Mouse (Mus musculus): ENCODE results near the gene Foxs1.

Foxs1 gene

DNA sequence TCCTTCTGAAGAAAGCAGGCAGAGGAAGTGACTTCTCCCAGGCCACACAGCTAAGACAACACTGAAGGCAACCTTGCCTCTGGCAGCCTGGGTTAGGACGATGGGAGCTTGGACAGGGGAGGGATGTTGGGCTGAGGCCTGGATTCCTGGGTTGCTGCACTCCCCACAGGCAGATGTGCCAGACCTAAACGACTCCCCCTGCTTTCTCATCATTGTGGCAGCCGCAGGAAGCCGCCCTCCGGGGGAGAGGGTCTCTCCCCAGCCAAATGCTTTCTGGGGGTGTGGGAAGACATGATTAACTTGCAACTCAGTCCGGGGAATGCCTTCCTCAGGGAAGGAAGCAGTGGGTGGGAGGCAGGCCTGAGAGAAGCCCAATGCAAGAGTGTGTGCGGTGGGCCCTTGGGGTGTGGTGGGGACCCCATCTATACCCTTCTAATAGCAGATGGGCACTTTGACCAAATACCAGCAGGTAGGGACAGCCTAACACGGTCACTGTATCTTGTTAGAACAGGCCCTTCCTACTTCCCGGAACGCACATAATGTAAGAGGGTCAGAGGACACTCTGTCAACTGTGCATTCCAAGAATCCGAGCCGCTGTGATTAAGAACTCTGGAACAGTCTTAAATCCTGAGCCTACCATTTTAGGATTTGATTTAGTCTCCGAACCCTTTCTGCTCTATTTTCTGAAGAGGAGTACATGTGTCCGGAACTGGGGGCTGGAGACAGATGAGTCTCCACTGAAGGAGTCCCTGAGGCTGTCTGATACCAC lies 4.6 kb downstream of the Foxs1 start:
- no peak for DNase-seq (ENCODE audit: low read depth, low spot score)

DNA sequence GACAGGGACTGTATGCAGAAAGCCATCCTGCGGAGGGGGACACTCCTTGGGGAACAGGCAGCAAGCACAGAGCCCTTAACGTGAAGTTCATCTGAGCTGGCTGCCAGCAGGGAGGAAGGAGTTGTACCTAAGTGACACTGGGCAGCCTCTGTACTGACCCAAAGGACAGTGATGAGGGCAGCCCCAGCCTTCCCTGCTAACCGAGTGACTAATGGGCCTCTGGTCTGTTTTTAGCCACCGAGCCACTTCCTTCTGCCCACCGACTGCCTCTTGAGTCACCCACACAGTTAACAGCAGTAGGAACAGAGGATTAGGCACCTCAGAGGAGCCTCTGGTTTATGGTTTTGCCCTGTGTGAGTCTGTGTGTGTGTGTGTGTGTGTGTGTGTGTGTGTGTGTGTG lies 5.6 kb downstream of the Foxs1 start:
- DNase-seq (ENCODE audit: low read depth, low spot score), result no peak

DNA sequence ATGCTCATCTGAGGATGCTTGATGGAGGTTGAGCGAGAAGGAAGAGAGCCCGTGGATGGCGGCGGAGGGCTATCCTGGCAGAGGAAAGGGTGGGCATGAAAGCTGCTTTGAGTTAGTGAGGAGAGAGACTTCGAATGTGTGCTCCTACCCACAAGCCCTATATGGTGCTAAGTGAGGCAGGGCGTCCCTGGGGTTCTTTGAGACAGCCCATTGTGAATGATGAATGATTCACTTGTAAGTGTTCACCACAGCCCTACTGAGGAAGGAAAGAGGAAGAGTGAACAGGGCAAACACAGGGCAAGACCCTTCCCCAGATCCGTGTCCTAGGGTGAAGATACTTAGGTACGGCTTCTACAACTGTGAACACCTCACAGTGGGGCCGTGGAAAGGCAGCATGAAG lies 6.1 kb downstream of the Foxs1 start:
- no peak for DNase-seq (ENCODE audit: low read depth, low spot score)

DNA sequence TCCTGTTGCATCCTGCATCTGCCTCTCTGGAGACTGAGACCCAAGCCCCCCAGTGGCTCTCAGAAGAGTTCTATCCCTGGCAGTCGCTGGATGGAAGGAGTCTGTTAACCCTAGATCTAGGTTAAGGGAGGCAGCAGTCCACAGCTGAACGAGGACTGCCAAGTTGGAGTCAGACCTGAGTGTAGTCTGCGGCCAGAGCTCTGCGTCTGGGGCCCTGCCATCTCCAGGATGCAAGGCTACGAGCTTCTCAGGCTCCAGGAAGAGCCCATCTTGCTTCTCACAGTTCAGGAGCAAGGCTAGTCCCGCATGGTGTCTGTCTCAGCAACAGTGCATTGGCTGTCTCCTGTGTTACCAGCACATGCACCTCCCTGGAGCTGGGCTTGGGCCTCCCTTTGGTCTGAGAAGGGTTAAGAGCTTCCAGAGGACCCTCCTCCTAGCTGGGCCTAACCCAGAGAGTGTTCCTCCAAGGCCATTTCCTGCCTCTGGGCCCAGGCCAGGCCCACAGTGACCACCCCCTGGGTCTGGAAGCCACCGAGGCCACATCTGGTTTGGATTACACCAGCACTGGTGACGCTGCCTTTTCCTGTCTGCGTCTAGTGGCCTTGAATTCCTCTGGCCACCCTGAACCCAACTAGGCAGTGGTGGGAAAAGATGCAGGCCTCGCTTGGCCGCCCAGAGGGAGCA lies 7.7 kb downstream of the Foxs1 start:
- DNase-seq (ENCODE audit: low read depth, low spot score), result peak; percentile 47

DNA sequence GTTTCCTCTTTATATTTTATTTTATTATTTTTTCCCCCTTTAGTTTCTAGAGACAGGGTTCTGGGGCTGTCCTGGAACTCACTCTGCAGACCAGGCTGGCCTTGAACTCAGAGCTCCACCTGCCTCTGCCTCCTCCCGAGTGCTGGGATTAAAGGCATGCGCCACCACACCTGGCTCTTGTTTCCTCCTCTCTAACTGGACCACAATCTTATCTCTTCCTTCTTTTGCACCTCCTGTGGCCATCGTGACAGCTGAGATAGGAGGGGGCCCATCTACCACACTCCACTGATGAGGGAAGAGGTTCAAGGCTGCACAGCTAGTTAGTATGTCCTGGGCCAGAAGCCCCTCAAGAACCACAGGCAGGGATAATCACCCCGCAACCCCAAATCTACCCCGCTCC lies 8.5 kb downstream of the Foxs1 start:
- no peak for DNase-seq (ENCODE audit: low read depth, low spot score)

DNA sequence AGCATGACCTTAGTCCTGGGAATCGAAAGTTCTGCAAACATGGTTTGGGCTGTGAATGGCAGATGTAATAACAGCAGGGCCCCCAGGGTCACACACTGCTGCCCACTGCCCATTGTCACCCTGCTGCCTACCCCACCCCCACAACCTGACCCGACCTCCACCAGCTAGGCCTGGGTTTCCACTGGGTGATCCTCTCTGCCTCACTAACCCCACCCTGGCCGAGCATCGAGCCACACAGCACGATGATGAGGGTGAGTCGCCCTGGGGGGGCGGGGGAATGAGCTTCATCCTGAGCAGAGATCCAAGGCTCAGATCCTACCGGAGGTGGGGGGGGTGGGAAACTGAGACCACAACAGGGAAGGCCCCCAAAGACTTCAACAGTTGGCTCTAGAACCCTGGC lies 8.9 kb downstream of the Foxs1 start:
- no peak for DNase-seq (ENCODE audit: low read depth, low spot score)

DNA sequence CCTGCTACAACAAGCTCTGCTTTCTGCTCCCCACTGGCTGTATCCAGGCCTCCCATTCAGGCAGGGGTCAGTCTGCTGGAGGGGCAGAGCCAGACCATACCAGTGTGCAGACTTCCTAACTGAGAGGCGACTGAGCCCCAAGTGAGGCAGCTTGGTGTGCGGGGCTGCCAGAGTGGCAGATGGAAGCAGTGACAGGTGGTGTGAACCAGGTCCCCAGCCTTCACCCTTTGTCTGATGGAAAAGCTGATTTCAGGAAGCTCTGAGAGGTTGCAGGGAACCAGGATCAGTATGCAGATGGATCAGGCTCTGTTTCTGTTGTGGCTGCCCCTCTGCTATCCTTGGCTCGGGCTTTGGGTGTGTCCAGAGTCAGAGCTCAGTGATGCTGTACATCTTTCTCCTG lies 9.4 kb downstream of the Foxs1 start:
- DNase-seq (ENCODE audit: low read depth, low spot score), result no peak

DNA sequence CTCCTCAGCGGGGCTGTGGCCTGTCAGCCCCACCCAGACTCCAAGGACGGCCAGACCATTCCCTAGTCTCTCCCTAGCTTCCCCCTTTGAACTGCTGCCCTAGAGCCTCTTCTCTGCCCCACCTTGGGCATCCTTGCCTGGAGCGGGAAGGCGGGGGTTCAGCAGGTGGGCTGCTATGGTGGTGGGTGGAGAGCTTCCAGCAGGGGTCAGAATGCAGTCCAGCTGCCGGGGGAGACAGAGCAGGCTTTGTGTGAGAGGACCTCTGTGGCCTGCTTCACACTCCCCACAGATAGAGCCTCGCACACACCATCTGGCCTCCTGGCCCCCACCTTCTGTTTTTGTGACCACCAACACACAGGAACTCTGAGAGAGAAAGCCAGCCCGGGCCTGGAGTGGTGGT lies 10.6 kb downstream of the Foxs1 start:
- no peak for DNase-seq (ENCODE audit: low read depth, low spot score)

DNA sequence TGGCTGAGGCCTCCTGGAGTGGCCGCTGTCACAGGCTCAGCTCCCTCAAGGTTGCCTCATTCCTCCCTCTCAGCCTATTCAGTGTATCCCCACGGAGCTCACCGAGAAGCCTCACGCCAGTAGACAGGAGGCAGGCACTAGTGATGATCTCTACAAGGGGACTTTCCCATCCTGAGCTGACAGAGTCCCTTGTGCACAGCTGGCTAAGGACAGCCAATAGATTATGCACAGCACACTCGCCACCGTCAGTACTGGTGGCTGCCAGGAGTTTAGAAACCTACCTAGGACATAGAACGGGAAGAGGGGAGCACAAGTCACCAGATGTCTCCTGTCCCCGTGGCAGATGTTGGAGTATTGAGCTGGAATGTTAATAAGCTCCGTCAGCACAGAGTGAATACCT lies 15.3 kb downstream of the Foxs1 start:
- no peak for DNase-seq (ENCODE audit: low read depth, low spot score)

DNA sequence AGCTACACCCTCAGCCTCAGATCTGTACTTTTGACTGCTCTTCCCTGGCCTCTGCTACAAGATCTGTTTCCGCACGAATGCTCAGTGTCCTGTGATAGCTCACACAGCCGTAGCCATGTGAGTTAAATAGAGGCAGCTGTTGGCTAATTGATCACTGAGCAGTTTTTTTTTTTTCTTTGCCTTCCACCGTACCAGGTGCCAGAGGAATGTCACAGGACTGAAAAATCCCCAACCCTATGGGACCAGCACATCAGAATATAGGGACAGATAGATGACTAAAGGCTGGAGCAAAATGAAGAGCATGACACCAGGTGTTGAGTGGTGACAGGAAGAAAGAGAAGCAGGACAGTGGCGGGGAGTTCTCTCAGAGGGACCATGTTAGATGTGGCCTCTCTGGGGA lies 16.9 kb downstream of the Foxs1 start:
- DNase-seq (ENCODE audit: low read depth, low spot score), result no peak

DNA sequence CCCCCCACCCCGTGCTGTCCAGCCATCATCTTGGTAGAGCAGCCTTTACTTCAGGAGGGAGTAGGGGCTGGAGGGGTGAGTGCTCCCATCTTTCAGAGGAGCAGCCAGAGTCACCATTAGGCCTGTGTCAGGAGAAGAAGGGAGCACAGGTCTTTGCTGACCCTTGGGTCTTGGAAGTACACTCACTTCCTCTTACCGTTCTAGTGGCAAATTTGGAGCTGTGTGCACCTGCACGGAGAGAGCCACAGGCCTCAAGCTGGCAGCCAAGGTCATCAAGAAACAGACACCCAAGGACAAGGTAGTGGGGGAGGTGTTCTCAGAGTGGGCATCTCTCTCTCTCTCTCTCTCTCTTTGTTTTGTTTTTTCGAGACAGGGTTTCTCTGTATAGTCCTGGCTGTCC lies 17.6 kb downstream of the Foxs1 start:
- DNase-seq (ENCODE audit: low read depth, low spot score), result no peak

DNA sequence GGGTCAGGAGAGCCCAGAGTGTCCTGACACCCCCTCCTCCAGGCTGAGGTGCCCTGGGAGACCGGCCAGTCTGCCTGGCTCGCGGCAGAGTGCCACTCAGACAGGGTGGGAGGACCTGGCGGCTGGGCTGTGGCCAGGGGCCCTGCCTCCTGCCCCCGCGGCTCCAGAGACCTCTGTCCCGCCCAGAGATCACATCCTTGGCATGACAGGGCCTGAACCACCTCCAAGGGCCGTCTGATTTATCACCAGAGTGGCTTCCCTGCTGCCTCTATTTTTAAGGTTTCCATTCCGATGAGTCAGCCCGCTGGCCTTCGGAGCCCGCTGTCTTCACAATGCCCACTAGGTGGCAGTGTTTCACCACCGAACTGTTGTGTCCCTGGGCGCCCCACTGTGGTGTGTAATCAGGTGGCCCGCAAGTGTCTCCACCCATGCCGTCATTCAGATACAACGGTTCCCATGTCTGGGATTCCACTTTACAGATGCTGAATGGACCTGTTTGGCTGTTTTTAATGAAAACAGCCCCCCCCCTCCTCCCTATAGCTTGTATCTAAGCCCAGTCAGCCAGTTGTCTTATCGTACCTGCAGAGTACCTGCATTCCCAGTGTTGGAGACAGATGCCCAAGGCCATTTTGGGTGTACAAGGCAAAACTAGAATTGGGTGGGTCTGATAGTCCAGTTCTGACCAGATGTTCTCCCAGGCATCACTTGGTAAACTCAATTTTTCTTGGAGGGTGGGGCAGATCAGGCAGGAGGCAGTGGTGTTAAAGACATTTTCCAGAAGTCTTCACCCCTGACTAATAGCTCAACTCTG lies 18.5 kb downstream of the Foxs1 start:
- peak; percentile 77 for DNase-seq (ENCODE audit: low read depth, low spot score)

DNA sequence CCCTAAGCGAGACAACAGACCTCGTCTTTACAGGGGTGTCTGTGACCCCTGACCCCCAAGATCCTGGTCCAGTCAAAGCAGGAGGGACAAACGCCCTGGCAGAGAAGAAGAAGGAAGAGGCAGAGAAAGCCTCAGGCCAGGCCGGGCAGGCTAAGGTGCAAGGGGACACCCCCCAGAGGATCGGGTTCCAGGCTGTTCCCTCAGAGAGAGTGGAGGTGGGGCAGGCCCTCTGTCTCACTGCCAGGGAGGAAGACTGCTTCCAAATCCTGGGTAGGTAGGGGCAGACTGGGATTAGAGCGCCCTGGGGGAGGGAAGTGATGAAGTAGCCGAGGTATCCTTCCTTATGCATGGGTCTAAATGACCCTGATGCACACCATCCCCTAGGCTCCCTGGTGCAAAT lies 19.5 kb downstream of the Foxs1 start:
- no peak for DNase-seq (ENCODE audit: low read depth, low spot score)

DNA sequence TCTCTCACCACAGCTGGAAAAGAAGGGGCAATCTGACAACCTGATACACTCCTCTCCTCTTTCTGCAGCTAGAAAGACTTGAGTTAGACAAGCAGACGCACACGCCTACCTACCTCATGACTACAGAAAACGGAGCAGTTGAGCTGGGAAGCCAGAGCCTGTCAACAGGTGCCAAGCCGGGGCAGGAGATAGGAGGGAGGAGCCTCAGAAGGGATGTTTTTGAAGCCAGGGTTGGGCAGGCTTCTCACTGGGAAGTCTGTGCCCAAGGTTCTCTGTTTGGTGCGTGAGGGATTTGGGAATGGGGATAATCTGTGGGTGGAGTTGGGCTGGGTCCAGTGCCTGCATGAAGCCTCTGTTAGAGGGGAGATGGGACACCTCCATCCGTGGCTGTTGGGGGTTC lies 21.6 kb downstream of the Foxs1 start:
- DNase-seq (ENCODE audit: low read depth, low spot score), result no peak

DNA sequence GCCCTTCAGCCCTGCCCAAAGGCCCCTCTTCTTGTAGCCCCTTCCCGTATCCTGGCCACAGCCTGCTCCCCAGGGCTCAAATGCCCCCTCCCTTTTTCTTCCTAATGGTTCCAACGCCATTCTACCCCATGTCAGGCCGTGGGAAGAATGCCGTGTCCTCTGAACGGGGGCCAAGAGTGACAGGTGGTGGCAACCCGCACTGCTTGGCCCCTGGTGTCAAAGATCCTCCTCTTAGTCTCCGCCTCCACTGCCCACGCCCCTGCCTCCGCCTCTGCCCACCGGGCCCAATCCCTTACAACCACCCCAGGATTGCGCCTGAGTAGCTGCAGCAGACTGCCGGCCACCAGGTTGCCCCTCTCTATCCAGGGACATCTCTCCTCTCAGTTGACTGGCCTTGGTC lies 22.0 kb downstream of the Foxs1 start, which contains the start of gene Mylk2:
Gene Mylk2, plus strand, starts transcription at position 322 of the 400 bp plus-strand sequence.
- DNase-seq (ENCODE audit: low read depth, low spot score), result no peak

DNA sequence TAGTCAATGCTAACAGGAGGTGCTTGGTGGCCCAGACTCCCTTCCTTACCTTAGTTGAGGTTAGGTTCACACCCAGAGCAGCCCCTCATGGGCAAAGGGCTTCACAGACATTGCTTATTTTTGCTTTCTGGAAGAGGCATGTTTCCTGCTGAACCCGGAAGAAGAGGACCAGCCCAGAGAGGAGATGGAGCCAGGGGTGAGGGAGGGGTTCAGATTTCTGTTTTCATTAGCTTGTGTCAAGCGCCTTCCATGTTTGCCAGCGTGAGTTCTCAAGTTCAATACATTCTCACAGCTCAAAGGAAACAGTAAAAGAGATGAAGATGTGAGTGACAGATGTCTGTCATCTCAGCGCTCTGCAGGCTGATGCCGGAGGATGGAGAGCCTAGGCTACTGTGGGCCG lies 23.2 kb downstream of the Foxs1 start:
- no peak for DNase-seq (ENCODE audit: low read depth, low spot score)

DNA sequence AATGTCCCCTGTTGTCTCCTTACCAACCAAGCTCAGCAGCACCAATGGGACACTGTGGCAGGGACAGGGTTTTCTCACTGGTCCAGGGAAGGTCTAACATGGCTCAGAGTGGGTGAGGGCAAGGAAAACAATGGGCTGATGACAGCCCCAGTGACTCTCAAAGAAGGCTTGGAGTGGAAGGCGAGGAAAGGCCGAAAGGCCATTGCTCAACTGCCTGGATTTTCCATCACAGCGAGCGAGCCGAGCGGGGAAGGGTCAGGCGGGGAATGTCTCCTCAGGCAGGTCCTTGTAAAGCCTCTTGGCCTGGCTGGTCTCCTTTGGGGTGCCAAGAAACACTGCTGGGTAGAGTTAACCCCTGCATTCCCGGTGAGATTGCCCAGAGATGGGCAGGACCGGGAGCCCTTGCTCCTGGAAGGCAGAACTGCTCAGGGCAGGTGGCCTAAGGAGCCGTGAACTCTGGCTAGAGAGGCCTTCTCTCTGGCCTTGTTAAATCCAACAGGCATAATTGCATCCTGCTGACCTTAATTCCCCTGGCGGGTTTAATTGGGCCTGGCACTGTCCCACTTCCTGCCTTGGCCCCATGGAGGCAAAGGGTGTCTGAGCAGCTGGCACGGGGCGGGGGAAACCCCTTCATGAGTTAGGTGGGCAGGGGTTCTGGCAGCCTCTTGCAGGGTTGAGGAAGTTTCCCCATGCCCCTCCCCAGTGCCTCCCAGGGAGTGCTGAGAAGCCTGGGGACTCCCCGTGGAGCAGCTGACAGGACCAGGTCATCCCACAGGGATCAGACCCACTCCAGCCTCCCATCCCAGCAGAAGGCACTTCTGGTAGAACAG lies 25.7 kb downstream of the Foxs1 start:
- DNase-seq (ENCODE audit: low read depth, low spot score), result no peak

DNA sequence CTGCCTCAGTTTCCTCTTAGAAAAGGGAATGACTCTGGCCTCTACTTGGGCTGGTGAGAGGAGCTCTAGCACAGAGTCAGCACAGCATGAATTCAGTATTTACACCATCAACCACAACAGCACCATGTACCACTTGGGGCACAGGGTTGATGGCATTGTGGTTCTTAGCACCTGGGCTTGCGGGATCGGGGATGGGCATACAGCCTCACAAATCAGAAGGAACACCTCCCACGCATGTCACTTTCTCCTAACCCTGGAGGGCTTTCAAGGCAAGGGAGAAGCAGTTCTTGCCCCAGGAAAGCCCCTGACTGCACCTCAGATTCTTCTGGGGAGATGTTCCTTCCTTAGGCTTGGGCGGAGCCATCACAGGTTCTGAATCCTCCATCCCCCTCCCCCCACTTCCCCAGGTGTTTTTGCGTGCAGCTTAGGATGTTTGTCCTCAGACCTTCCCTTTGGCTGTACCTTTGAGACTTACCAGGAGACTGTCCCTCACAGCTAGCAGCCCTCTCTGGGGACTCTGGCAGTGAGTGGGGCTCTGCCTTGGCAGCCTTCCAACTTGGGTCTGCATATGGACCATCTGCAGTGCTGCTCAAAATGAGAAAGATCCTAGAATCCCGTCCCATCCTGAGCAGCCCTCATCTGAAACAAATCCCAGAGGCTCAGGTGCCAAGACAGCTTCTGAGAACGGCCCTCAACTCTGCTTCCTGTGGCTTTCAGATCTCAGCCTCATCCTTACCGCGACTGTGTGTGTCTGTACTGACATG lies 26.6 kb downstream of the Foxs1 start:
- no peak for DNase-seq (ENCODE audit: low read depth, low spot score)

DNA sequence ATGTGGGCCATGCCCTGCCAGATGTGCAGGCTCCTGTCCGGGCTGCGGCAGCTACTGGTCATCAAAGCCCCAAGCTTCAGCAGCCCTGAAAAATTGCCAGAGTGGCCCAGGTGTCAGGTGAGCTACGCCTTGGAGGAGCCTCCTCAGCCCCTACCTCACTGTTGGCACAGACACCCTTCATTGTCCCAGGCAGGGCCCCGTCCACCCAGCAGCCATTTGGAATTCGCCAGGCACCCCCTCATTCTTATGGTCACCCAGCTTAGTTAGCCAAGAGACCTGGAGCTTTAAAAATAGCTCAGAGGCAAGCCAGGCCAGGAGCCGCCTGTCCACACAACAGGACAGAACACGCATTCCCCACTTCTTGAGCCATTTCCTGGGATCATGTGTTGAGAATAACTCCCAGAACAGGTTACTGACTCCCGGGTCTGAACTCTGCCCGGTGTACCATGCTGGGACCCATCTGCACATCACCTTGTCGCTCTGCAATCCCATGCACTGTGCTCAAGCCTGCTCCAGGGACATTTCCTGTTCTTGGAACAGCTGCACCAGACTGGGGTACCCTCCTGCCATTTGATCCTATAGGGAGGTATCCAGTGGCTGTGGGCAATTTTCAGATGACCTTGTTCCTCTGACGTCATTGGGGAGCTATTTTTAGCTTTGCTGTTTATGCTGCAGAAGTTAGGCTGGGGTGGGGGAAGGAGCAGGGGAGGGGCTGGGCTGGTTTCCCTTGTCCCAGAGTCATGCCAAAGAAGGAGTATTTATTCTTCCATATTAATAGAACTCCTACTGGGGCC lies 27.8 kb downstream of the Foxs1 start:
- no peak for DNase-seq (ENCODE audit: low read depth, low spot score)

DNA sequence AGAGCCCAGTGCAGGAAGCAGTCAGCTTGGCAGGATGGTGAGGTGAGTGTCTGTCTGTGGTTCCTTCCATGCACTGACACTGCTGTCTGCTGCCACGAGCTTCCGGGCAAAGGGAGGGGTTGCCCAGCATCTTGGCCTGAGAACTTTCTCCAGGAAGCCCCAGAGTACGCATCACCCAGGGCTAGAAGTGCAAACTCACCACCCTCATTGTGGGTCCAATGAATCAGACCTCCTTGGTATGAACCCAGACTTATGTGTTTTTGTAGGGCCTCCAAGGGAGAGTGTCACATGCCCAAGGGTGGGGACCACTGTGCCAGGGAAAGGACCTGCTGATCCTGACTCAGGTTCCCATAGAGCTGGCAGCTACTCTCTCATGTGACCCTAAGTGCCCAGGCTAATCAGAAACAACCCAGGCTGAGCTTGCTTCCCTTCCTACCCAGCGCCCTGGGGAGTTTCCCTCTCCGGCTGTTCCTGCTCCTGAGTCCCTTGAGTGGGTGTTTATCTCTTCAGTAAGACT lies 28.8 kb downstream of the Foxs1 start:
- DNase-seq (ENCODE audit: low read depth, low spot score), result no peak

Data from embryo, embryonic 11.5 days (tissue).